Mouse (Mus musculus): Measurements from ENCODE around the gene Klhl11. TPM values are rescaled to one million over a fixed set of nuclear protein-coding genes. Genes with fewer than 3 reads are reported as not detected.

Klhl11 gene
- polyA plus RNA-seq, 1 experiment from 2014 or later = 14.0 TPM

- H3K4me2 ChIP-seq (replicated peaks) = no peak overlapping the region
- H3K27ac ChIP-seq (replicated peaks) = no peak overlapping the region
- H3K4me1 ChIP-seq = no peaks in the 10 kb centered on the region
- no peaks in the 10 kb centered on the region for H3K9me3 ChIP-seq
- WGBS = 6% methylated on average over 6 of the region's 6 CpGs
- no peaks in the 10 kb centered on the region for H3K27me3 ChIP-seq
- no peak overlapping the region for H3K9ac ChIP-seq (replicated peaks)
- no peak for ATAC-seq (replicated peaks)
- peaks cover 90% of the 10 kb centered on the region for H3K36me3 ChIP-seq
- no peak overlapping the region for H3K4me3 ChIP-seq
These were observed 28.8 kb upstream of the Klhl11 start for GRCm38 (mm10) chr11:100501321-100501720.

DNA sequence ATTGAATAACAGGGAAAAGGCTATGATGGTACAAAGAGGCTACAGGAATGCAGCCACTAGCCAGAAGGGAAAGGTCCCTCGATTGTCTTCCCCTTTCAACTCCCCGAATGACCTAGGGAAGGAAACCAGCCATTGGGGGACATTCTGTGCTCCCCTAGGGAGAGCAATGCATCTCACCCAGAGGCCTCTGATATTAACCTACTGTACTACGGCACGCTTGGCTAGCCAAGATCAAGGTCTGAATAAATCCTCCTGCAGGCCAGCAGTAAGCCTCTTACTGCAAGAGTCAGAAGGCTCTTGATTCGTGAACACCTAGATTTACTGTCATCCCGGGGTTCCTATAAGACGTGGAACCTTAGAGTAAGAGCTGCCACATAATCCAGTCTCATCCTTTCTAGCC lies 28.1 kb upstream of the Klhl11 start:
- Histone ChIP-seq H3K27me3 (no peaks in the 10 kb centered on the region), H3K9ac (replicated peaks) (no peak overlapping the region), H3K27ac (replicated peaks) (no peak overlapping the region), H3K9me3 (no peaks in the 10 kb centered on the region), H3K4me1 (no peaks in the 10 kb centered on the region), H3K36me3 (peaks cover 93% of the 10 kb centered on the region), H3K4me3 (no peak overlapping the region), H3K4me2 (replicated peaks) (no peak overlapping the region)
- 81% methylated on average over 7 of the region's 7 CpGs for WGBS
- ATAC-seq (replicated peaks) = no peak

- Histone ChIP-seq H3K4me2 (replicated peaks) (no peak overlapping the region), H3K27me3 (no peaks in the 10 kb centered on the region), H3K4me1 (no peaks in the 10 kb centered on the region), H3K9me3 (no peaks in the 10 kb centered on the region), H3K4me3 (no peak overlapping the region), H3K9ac (replicated peaks) (no peak overlapping the region), H3K36me3 (peaks cover 92% of the 10 kb centered on the region), H3K27ac (replicated peaks) (no peak overlapping the region)
- 83% methylated on average over 3 of the region's 3 CpGs for WGBS
- ATAC-seq (replicated peaks) = no peak
These were observed 27.7 kb upstream of the Klhl11 start for GRCm38 (mm10) chr11:100500241-100500640.

DNA sequence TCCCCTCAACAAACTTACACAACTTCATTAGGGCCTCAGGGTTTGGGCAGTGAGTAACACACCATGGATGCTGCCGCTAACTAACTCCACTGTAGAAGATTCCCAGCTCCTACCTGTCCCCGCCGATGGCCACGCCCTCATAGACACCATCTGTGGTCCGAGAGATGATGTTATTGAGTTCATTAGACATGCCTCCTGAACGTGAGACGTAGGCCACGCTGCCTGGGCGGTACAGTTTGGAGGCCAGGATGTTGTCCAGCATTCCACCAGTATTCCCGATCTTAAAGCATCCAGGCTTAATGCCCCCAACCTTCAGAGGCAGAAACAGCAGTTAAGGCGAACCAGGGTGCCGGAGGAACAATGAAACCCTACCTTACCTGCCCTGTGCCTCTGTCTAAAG lies 21.2 kb upstream of the Klhl11 start:
- no peaks in the 10 kb centered on the region for H3K9me3 ChIP-seq
- no peaks in the 10 kb centered on the region for H3K27me3 ChIP-seq
- H3K4me1 ChIP-seq = no peaks in the 10 kb centered on the region
- 91% methylated on average over 12 of the region's 12 CpGs for WGBS
- peaks cover 94% of the 10 kb centered on the region for H3K36me3 ChIP-seq
- no peak overlapping the region for H3K27ac ChIP-seq (replicated peaks)
- H3K9ac ChIP-seq (replicated peaks) = no peak overlapping the region
- H3K4me2 ChIP-seq (replicated peaks) = no peak overlapping the region
- no peak overlapping the region for H3K4me3 ChIP-seq
- no peak for ATAC-seq (replicated peaks)

DNA sequence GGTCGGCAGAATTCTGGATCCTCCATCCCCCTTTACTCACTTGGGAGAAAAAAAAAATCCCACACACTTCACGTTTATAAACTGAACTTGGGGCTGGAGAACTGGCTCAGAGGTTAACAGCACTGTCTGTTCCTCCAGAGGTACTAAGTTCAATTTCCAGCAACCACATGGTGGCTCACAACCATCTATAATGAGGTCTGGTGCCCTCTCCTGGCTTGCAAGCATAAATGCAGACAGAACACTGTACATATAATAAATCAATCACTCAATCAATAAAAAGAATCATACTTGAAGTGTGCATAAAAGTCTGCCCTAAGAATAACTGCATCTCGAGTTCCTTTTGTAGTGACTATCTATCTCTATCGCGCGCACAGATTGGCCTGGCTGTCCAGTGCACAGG lies 18.4 kb upstream of the Klhl11 start:
- H3K27ac ChIP-seq (replicated peaks) = no peak overlapping the region
- no peaks in the 10 kb centered on the region for H3K9me3 ChIP-seq
- ATAC-seq (replicated peaks) = no peak
- H3K36me3 ChIP-seq = peaks cover 92% of the 10 kb centered on the region
- H3K4me2 ChIP-seq (replicated peaks) = no peak overlapping the region
- no peaks in the 10 kb centered on the region for H3K27me3 ChIP-seq
- WGBS = 93% methylated on average over 6 of the region's 6 CpGs
- H3K9ac ChIP-seq (replicated peaks) = no peak overlapping the region
- H3K4me3 ChIP-seq = no peak overlapping the region
- no peaks in the 10 kb centered on the region for H3K4me1 ChIP-seq

GRCm38 (mm10) chr11:100485801-100486538 lies 13.4 kb upstream of the Klhl11 start:
- H3K27me3 ChIP-seq = no peaks in the 10 kb centered on the region
- H3K9ac ChIP-seq (replicated peaks) = no peak overlapping the region
- H3K27ac ChIP-seq (replicated peaks) = no peak overlapping the region
- no peak overlapping the region for H3K4me2 ChIP-seq (replicated peaks)
- no peak overlapping the region for H3K4me3 ChIP-seq
- H3K4me1 ChIP-seq = no peaks in the 10 kb centered on the region
- ATAC-seq (replicated peaks) = no peak
- H3K9me3 ChIP-seq = no peaks in the 10 kb centered on the region
- 87% methylated on average over 8 of the region's 8 CpGs for WGBS
- H3K36me3 ChIP-seq = peaks cover 97% of the 10 kb centered on the region

DNA sequence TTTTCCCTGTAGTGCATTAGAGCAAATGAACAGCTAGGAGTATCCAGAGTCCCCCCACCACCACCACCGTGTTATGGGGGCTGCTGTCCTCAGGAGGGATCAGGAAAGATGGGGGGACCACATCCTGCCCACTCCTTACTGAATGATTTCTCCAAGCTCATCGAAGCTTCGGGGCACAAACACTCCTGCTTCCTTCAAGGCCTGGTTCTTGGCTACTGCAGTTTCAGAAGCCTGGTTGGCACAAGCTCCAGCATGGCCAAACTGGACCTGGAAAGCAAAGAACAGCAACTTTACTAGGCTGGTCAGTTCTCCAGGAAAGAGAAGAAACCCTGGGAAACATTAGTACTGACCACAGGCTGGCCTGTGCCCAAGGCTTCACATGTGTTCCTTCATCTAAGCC lies 11.9 kb upstream of the Klhl11 start:
- ATAC-seq (replicated peaks) = no peak
- peaks cover 97% of the 10 kb centered on the region for H3K36me3 ChIP-seq

DNA sequence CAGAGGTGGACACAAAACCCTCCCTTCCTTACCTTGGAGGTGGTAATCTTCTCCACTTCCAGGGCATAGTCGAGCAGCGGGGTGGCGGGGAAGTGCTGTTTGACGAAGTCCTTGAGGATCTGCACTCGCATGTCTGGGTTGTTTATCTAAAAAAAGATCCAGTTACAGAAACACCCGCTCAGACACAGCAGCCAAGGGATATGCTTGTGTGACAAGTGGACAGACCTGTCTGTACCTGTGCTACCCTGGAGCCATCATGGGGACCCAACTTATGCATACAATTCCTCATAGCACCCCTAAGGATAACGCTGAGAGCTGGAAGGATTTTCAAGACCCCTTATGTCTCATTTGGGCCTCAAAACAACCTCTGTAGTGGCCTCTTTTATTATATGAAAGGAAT lies 6.6 kb upstream of the Klhl11 start:
- no peak overlapping the region for H3K4me3 ChIP-seq

More for the DNA sequence above, 11.9 kb upstream of the Klhl11 start:
- Histone ChIP-seq H3K4me2 (replicated peaks) (no peak overlapping the region), H3K27ac (replicated peaks) (no peak overlapping the region), H3K9me3 (no peaks in the 10 kb centered on the region), H3K9ac (replicated peaks) (no peak overlapping the region), H3K27me3 (no peaks in the 10 kb centered on the region), H3K4me3 (no peak overlapping the region), H3K4me1 (no peaks in the 10 kb centered on the region)
- 97% methylated on average over 3 of the region's 3 CpGs for WGBS

GRCm38 (mm10) chr11:100476281-100476680 lies 3.7 kb upstream of the Klhl11 start:
- Histone ChIP-seq H3K4me2 (replicated peaks) (no peak overlapping the region), H3K27me3 (no peaks in the 10 kb centered on the region), H3K9ac (replicated peaks) (no peak overlapping the region), H3K4me1 (peaks cover 5% of the 10 kb centered on the region), H3K9me3 (no peaks in the 10 kb centered on the region), H3K36me3 (peaks cover 53% of the 10 kb centered on the region), H3K27ac (replicated peaks) (no peak overlapping the region), H3K4me3 (no peak overlapping the region)
- ATAC-seq (replicated peaks) = no peak
- 96% methylated on average over 5 of the region's 5 CpGs for WGBS

More for the DNA sequence above, 6.6 kb upstream of the Klhl11 start:
- ATAC-seq (replicated peaks) = no peak
- Histone ChIP-seq H3K4me2 (replicated peaks) (no peak overlapping the region), H3K4me1 (no peaks in the 10 kb centered on the region), H3K27ac (replicated peaks) (no peak overlapping the region), H3K9me3 (no peaks in the 10 kb centered on the region), H3K27me3 (no peaks in the 10 kb centered on the region), H3K36me3 (peaks cover 82% of the 10 kb centered on the region), H3K9ac (replicated peaks) (no peak overlapping the region)
- 95% methylated on average over 7 of the region's 7 CpGs for WGBS

DNA sequence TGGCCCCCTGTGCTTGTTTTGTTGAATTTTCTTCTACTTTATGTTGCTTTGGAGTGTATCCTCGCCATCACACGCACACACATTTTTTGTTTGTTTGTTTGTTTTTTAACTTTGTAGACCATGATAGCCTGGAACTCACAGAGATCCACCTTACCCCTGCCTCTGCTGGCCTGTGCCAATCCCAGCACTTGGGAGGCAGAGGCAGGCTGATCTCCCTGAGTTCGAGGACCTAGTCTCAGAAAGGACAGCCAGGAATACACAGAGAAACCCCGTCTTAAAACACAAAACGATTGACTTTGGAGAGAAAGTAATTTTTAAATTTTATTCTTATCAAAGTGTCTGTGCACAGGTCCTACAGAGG lies 374 bp upstream of the Klhl11 start:
- Histone ChIP-seq H3K4me3 (peak overlapping the region; percentile 88), H3K9me3 (no peaks in the 10 kb centered on the region), H3K4me2 (replicated peaks) (peak overlapping the region; percentile 12; the same call in 1 of the 2 replicates), H3K4me1 (peaks cover 26% of the 10 kb centered on the region), H3K27me3 (no peaks in the 10 kb centered on the region), H3K36me3 (peaks cover 20% of the 10 kb centered on the region), H3K27ac (replicated peaks) (0 out of 2 replicates have a peak overlapping the region, but pooled peaks have one; percentile 23), H3K9ac (replicated peaks) (no peak overlapping the region)
- ATAC-seq (replicated peaks) = peak; percentile 53
- WGBS = 34% methylated on average over 5 of the region's 5 CpGs

GRCm38 (mm10) chr11:100471352-100472196 lies 967 bp downstream of the Klhl11 start:
- Histone ChIP-seq H3K4me1 (peaks cover 26% of the 10 kb centered on the region), H3K9ac (replicated peaks) (peak overlapping the region; percentile 93), H3K27me3 (no peaks in the 10 kb centered on the region), H3K4me2 (replicated peaks) (peak overlapping the region; percentile 74), H3K9me3 (no peaks in the 10 kb centered on the region), H3K27ac (replicated peaks) (peak overlapping the region; percentile 88), H3K4me3 (peak overlapping the region; percentile 88), H3K36me3 (peaks cover 11% of the 10 kb centered on the region)
- 4% methylated on average over 30 of the region's 30 CpGs for WGBS
- ATAC-seq (replicated peaks) = peak; percentile 16; the same call in 1 of the 2 replicates

DNA sequence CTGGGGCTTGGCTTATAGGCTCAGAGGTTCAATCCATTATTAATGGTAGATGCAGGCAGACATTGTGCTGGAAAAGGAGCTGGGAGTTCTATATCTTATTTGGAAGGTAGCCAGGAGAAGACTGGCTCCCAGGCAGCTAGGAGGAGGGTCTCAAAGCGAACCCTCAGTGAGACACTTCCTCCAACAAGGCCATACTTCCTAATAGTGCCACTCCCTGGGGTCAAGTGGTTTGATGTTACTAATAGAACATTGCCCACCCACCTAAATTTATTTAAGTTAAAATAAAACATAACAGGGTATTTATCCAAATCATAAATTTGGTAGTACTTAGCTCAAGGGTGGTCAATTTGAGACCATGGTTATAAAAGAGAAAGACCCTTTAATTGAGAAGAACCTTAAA lies 6.7 kb downstream of the Klhl11 start:
- Histone ChIP-seq H3K4me3 (no peak overlapping the region), H3K27ac (replicated peaks) (no peak overlapping the region), H3K4me2 (replicated peaks) (no peak overlapping the region), H3K9ac (replicated peaks) (no peak overlapping the region), H3K27me3 (no peaks in the 10 kb centered on the region), H3K36me3 (peaks cover 25% of the 10 kb centered on the region), H3K9me3 (no peaks in the 10 kb centered on the region), H3K4me1 (peaks cover 17% of the 10 kb centered on the region)
- WGBS = 78% methylated on average over 1 of the region's 1 CpGs
- no peak for ATAC-seq (replicated peaks)

Measured in forebrain, embryonic 15.5 days (tissue).